Mouse (Mus musculus) stomach, postnatal 0 days (tissue): Measurements from ENCODE around the gene Syt9. TPM values are rescaled to one million over a fixed set of nuclear protein-coding genes. Genes with fewer than 3 reads are reported as not detected.

Experiments used
- ATAC-seq: fragments of 200-750 bp; cut with Nextera tagmentation; 2 replicates; pipeline ENCODE4 v1.8.0; 2017; ENCODE audit not compliant: low FRiP score, low TSS enrichment
- DNase-seq: peaks from one replicate; pipeline ENCODE4 v3.0.0-alpha.2; 2016; ENCODE audit warnings: low spot score
- H3K27ac ChIP-seq: fragments of 300-500 bp; sonication (generic); replicated peaks from 2 replicates; pipeline ENCODE4 v1.5.1; 2014; ENCODE audit warnings: mild to moderate bottlenecking, control low read depth
- H3K27me3 ChIP-seq: fragments of 300-500 bp; sonication (generic); 2 replicates; pipeline ENCODE4 v1.6.1; 2014; ENCODE audit warnings: low read length; ENCODE audit not compliant: control insufficient read depth, insufficient read depth
- H3K36me3 ChIP-seq: fragments of 300-500 bp; sonication (generic); 2 replicates; pipeline ENCODE4 v1.6.1; 2014; ENCODE audit warnings: low read length, mixed read lengths; ENCODE audit not compliant: control insufficient read depth, insufficient read depth
- H3K4me1 ChIP-seq: fragments of 300-500 bp; sonication (generic); replicated peaks from 2 replicates; pipeline ENCODE4 v1.6.1; 2014; ENCODE audit warnings: antibody characterized with exemption; ENCODE audit not compliant: control insufficient read depth, insufficient read depth
- H3K4me2 ChIP-seq: fragments of 300-500 bp; sonication (generic); replicated peaks from 2 replicates; pipeline ENCODE4 v1.6.1; 2014; ENCODE audit warnings: low read depth, mild to moderate bottlenecking, control low read depth, moderate library complexity
- H3K4me3 ChIP-seq: fragments of 300-500 bp; sonication (generic); 2 replicates; pipeline ENCODE4 v1.5.1; 2014; ENCODE audit warnings: low read depth, low read length, control low read depth
- H3K9ac ChIP-seq: fragments of 300-500 bp; sonication (generic); 2 replicates; pipeline ENCODE4 v1.6.1; 2014; ENCODE audit warnings: mild to moderate bottlenecking, low read length, control low read depth, mixed read lengths
- H3K9me3 ChIP-seq: fragments of 300-500 bp; sonication (generic); 2 replicates; pipeline ENCODE4 v1.6.1; 2016; ENCODE audit warnings: low read length; ENCODE audit not compliant: control insufficient read depth
- CTCF ChIP-seq: IDR thresholded peaks from 2 replicates; pipeline ENCODE4 v1.5.1; 2016; ENCODE audit warnings: antibody characterized with exemption, low read depth, mild to moderate bottlenecking, moderate library complexity
- EP300 ChIP-seq: optimal IDR thresholded peaks from 2 replicates; pipeline ENCODE3; 2016; ENCODE audit warnings: antibody characterized with exemption
- WGBS: fragments of 180-500 bp; shearing (Covaris S2); extraction: QIAGEN DNeasy Blood & Tissue Kit; methylation state at CpG from one replicate; pipeline ENCODE4 v1.1.7; 2014; 5-methylcytosine and 5-hydroxymethylcytosine counted together
- polyA plus RNA-seq: library from polyadenylated mRNA; unstranded; fragments of >200 nt; fragmentation: Nextera tagmentation; extraction: Ambion mirVana; gene quantifications from 2 replicates; pipeline ENCODE4 v1.2.1, GENCODE M21; 2015

Syt9 gene
- polyA plus RNA-seq: 1.5 and 1.6 TPM in 2 replicates

GRCm38 (mm10) chr7:107370232-107371125 is at the start of gene Syt9:
TSS of gene Syt9 (plus strand) at chr7:107370728.
- Histone ChIP-seq H3K4me3 (peak within 1 kb of the TSS; percentile 66), H3K9ac (peak within 1 kb of the TSS; percentile 38), H3K27me3 (peaks cover 8% of the 10 kb centered on the region; the same call in 1 of the 2 replicates), H3K4me2 (peak within 1 kb of the TSS; percentile 99), H3K36me3 (no peaks in the 10 kb centered on the region), H3K27ac (no peak within 1 kb of the TSS), H3K4me1 (no peaks in the 10 kb centered on the region), H3K9me3 (no peaks in the 10 kb centered on the region)
- DNase-seq (peak; percentile 49), ATAC-seq (peak; percentile 74)
- no peak for TF ChIP-seq EP300
- TF ChIP-seq CTCF: no peak
- under 1% methylated on average over 60 of the region's 102 CpGs for WGBS

- DNase-seq: no peak
- H3K27ac ChIP-seq: no peak overlapping the region
- no peak overlapping the region for H3K4me2 ChIP-seq
These were observed 31.5 kb upstream of the Syt9 start for GRCm38 (mm10) chr7:107339013-107339412.

GRCm38 (mm10) chr7:107339560-107340057 is 30.9 kb upstream of the Syt9 start:
- Histone ChIP-seq H3K4me1 (no peaks in the 10 kb centered on the region), H3K4me2 (no peak overlapping the region), H3K27me3 (no peaks in the 10 kb centered on the region), H3K9me3 (no peaks in the 10 kb centered on the region), H3K36me3 (no peaks in the 10 kb centered on the region), H3K4me3 (no peak overlapping the region), H3K27ac (no peak overlapping the region), H3K9ac (no peak overlapping the region)
- no peak for TF ChIP-seq EP300
- TF ChIP-seq CTCF: no peak
- ATAC-seq: no peak
- 59% methylated on average over 3 of the region's 3 CpGs for WGBS
- no peak for DNase-seq

More at GRCm38 (mm10) chr7:107339013-107339412, 31.5 kb upstream of the Syt9 start:
- Histone ChIP-seq H3K27me3 (no peaks in the 10 kb centered on the region), H3K4me1 (no peaks in the 10 kb centered on the region), H3K36me3 (no peaks in the 10 kb centered on the region), H3K9ac (no peak overlapping the region), H3K9me3 (no peaks in the 10 kb centered on the region), H3K4me3 (no peak overlapping the region)
- TF ChIP-seq EP300 (no peak), CTCF (no peak)
- WGBS: 86% methylated on average over 5 of the region's 5 CpGs
- ATAC-seq: no peak

- WGBS: 55% methylated on average over 1 of the region's 1 CpGs
- DNase-seq (no peak), ATAC-seq (no peak)
- no peak for TF ChIP-seq EP300
- TF ChIP-seq CTCF: no peak
- Histone ChIP-seq H3K27me3 (no peaks in the 10 kb centered on the region), H3K4me1 (no peaks in the 10 kb centered on the region), H3K4me3 (no peak overlapping the region), H3K4me2 (no peak overlapping the region), H3K9ac (no peak overlapping the region), H3K36me3 (no peaks in the 10 kb centered on the region), H3K9me3 (no peaks in the 10 kb centered on the region), H3K27ac (no peak overlapping the region)
These were observed 30.3 kb upstream of the Syt9 start for GRCm38 (mm10) chr7:107340221-107340620.

- H3K9me3 ChIP-seq: no peaks in the 10 kb centered on the region
- ATAC-seq (no peak), DNase-seq (no peak)
- H3K27me3 ChIP-seq: no peaks in the 10 kb centered on the region
- WGBS: 66% methylated on average over 8 of the region's 8 CpGs
- H3K9ac ChIP-seq: no peak overlapping the region
- no peak overlapping the region for H3K4me3 ChIP-seq
- H3K27ac ChIP-seq: no peak overlapping the region
- H3K4me1 ChIP-seq: no peaks in the 10 kb centered on the region
- H3K36me3 ChIP-seq: no peaks in the 10 kb centered on the region
- TF ChIP-seq EP300 (no peak), CTCF (no peak)
- no peak overlapping the region for H3K4me2 ChIP-seq
These were observed 28.9 kb upstream of the Syt9 start for GRCm38 (mm10) chr7:107341519-107342190.

- DNase-seq: no peak
These were observed 21.3 kb upstream of the Syt9 start for GRCm38 (mm10) chr7:107349201-107349600.

More at GRCm38 (mm10) chr7:107349201-107349600, 21.3 kb upstream of the Syt9 start:
- Histone ChIP-seq H3K27me3 (no peaks in the 10 kb centered on the region), H3K4me3 (no peak overlapping the region), H3K36me3 (no peaks in the 10 kb centered on the region), H3K27ac (no peak overlapping the region), H3K4me1 (no peaks in the 10 kb centered on the region), H3K9me3 (no peaks in the 10 kb centered on the region), H3K9ac (no peak overlapping the region), H3K4me2 (no peak overlapping the region)
- 81% methylated on average over 1 of the region's 1 CpGs for WGBS
- no peak for ATAC-seq
- TF ChIP-seq CTCF: no peak
- TF ChIP-seq EP300: no peak
